Mouse (Mus musculus) heart, embryonic 14.5 days (tissue): ENCODE data around the gene Pvalb. TPM values are rescaled to one million over a fixed set of nuclear protein-coding genes. Genes with fewer than 3 reads are reported as not detected.

Source experiments
- ATAC-seq: fragments of 200-750 bp; cut with Nextera tagmentation; 2 replicates; pipeline ENCODE4 v1.8.0; 2017; ENCODE audit warnings: low read depth, moderate TSS enrichment; ENCODE audit not compliant: insufficient number of reproducible peaks, insufficient read depth, low FRiP score
- H3K27ac ChIP-seq, 2 experiments: fragments of 200-500 bp in 1 of 2; fragments of 300-500 bp in 1 of 2; sonication (generic) in 1 of 2; replicated peaks in 1 of 2; 2 replicates each; pipeline ENCODE4 v1.5.1; 2012 to 2014; ENCODE audit warnings: low read depth in 2 of 2, low read length in 2 of 2, control low read depth in 1 of 2, mild to moderate bottlenecking in 1 of 2, mixed read lengths in 1 of 2; ENCODE audit not compliant: control insufficient read depth in 1 of 2, insufficient read depth in 1 of 2
- H3K27me3 ChIP-seq: fragments of 300-500 bp; sonication (generic); 2 replicates; pipeline ENCODE4 v1.6.1; 2014; ENCODE audit warnings: mild to moderate bottlenecking, low read length, control low read depth; ENCODE audit not compliant: control insufficient read depth, insufficient read depth
- H3K36me3 ChIP-seq: fragments of 300-500 bp; sonication (generic); 2 replicates; pipeline ENCODE4 v1.6.1; 2014; ENCODE audit warnings: mild to moderate bottlenecking, control low read depth, low read length, mixed read lengths; ENCODE audit not compliant: control insufficient read depth, insufficient read depth
- H3K4me1 ChIP-seq, 2 experiments: fragments of 200-500 bp in 1 of 2; fragments of 300-500 bp in 1 of 2; sonication (generic) in 1 of 2; 2 replicates each; pipeline ENCODE4 v1.6.1; 2012 to 2014; ENCODE audit warnings: low read length in 2 of 2, control low read depth in 1 of 2, mixed read lengths in 1 of 2; ENCODE audit not compliant: control insufficient read depth in 2 of 2, insufficient read depth in 2 of 2
- H3K4me2 ChIP-seq: fragments of 300-500 bp; sonication (generic); 2 replicates; pipeline ENCODE4 v1.6.1; 2014; ENCODE audit warnings: mild to moderate bottlenecking, low read length
- H3K4me3 ChIP-seq, 2 experiments: fragments of 200-500 bp in 1 of 2; fragments of 300-500 bp in 1 of 2; sonication (generic) in 1 of 2; 2 replicates each; pipeline ENCODE4 v1.5.1; 2012 to 2014; ENCODE audit warnings: low read length in 2 of 2, mild to moderate bottlenecking in 2 of 2, control low read depth in 1 of 2, low read depth in 1 of 2, moderate library complexity in 1 of 2; ENCODE audit not compliant: control insufficient read depth in 1 of 2, insufficient read depth in 1 of 2
- H3K9ac ChIP-seq: fragments of 300-500 bp; sonication (generic); 2 replicates; pipeline ENCODE4 v1.6.1; 2014; ENCODE audit warnings: mild to moderate bottlenecking, low read length
- H3K9me3 ChIP-seq: fragments of 300-500 bp; sonication (generic); 2 replicates; pipeline ENCODE4 v1.6.1; 2016; ENCODE audit warnings: low read length, control low read depth; ENCODE audit not compliant: control insufficient read depth
- WGBS: fragments of 180-500 bp; shearing (Covaris S2); extraction: QIAGEN DNeasy Blood & Tissue Kit; methylation state at CpG from one replicate; pipeline ENCODE4 v1.1.7; 2014; 5-methylcytosine and 5-hydroxymethylcytosine counted together
- polyA plus RNA-seq: library from polyadenylated mRNA; unstranded; fragments of >200 nt; fragmentation: Nextera tagmentation; extraction: Ambion mirVana; gene quantifications from 2 replicates; pipeline ENCODE4 v1.2.1, GENCODE M21; 2014

Gene Pvalb
- 0.71 and 1.7 TPM in 2 replicates for polyA plus RNA-seq

DNA sequence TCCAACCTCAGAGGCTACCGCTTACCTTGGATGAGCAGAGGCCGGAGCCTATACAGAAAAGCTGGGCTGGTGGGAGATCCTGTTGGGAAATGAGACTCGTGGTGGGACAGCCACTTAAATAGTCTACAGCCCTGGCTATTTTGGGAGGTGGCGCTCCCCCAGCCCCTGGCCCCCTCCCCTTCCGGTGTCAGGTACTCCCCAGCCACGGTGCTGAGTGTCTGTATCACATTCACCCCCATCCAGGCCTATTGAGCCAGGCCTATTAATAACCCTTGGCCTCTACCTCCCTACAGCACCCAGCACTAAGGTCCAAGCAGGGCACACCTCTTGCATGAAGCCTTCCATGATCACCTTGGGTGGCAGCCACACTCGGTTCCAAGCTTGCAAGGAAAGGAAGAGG lies at the start of gene Pvalb:
Gene Pvalb, minus strand, starts transcription at position 89 of the 400 bp plus-strand sequence.
- Histone ChIP-seq H3K36me3 (no peaks in the 10 kb centered on the region), H3K4me3 (no peak within 1 kb of the TSS), H3K9ac (no peak within 1 kb of the TSS), H3K27me3 (peaks cover 55% of the 10 kb centered on the region), H3K4me2 (no peak within 1 kb of the TSS), H3K27ac (no peak within 1 kb of the TSS), H3K9me3 (peaks cover 4% of the 10 kb centered on the region; the same call in 1 of the 2 replicates), H3K4me1 (peaks cover 0 to 10% of the 10 kb centered on the region in 2 experiments; a peak in 3 of 4 replicates)
- 74% methylated on average over 7 of the region's 7 CpGs for WGBS
- no peak for ATAC-seq

DNA sequence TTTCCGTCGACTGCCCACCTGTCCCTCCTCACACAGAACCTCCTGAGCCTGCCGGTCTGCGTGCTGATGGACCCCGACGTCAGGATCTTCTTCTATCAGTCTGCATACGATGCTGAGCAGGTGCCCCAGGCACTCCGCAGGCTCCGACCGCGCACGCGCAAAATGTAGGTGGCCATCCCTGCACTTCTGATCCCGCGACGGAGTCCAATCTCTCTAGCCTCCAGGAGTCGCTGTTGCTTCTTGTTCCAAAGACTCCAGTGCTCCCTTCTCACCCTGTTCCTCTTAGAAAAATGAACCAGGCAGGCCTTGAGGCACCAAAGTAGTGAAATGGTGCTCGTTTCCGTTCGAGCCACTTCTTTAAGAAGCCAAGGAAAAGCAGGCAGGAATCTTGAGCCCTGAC lies 48.6 kb upstream of the Pvalb start:
- H3K27me3 ChIP-seq = peaks cover 18% of the 10 kb centered on the region
- H3K4me1 ChIP-seq = no peaks in the 10 kb centered on the region; a peak in 1 of 4 replicates
- no peak overlapping the region for H3K4me2 ChIP-seq
- H3K9me3 ChIP-seq = no peaks in the 10 kb centered on the region
- 19% methylated on average over 20 of the region's 20 CpGs for WGBS
- H3K27ac ChIP-seq = no peak overlapping the region
- no peak for ATAC-seq
- no peak overlapping the region for H3K9ac ChIP-seq
- no peak overlapping the region for H3K4me3 ChIP-seq
- no peaks in the 10 kb centered on the region for H3K36me3 ChIP-seq

DNA sequence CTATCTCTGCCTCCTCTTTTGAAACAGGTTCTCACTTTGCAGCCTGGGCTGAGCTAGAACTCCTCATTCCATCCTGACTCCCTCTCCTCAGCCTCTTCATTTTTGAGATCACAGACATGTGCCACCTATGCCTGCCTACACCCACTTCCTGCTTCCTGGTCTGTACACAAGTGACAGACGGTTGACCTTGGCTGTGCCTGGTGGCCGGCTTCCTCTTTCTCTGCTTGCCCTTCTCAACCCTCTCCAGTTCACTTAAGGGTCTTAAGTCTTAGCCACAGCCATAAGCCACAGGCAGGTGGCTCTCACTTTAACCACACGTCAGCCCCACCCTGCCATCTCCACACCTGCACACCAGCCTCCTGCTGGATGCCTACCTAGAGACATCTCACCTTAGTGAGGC lies 42.2 kb upstream of the Pvalb start:
- H3K27ac ChIP-seq = no peak overlapping the region
- H3K4me1 ChIP-seq = peaks cover 10 to 19% of the 10 kb centered on the region in 2 experiments
- H3K4me2 ChIP-seq = no peak overlapping the region
- no peaks in the 10 kb centered on the region for H3K36me3 ChIP-seq
- 52% methylated on average over 3 of the region's 3 CpGs for WGBS
- no peaks in the 10 kb centered on the region; the same call in 1 of the 2 replicates for H3K27me3 ChIP-seq
- no peak overlapping the region for H3K4me3 ChIP-seq
- H3K9me3 ChIP-seq = no peaks in the 10 kb centered on the region
- H3K9ac ChIP-seq = no peak overlapping the region
- no peak for ATAC-seq

DNA sequence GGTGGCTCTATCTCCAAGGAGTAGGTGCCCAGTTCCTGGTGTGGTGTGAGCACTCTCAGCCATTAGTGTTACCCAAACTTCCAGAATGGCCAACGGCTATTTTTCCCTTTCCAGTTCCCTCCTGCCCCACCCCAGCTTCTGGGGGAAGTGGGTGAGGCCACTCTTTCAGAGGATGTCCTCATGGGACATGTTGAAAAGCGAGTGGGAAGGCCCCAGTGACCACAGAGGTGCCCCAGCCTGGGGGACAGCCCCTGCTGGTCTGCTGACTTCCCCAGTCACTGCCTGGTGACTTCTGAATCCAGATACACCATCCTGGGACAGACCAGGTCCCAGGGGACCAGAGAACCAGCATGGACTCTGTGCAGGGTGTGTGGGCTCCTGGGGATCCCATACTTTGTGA lies 41.5 kb upstream of the Pvalb start:
- Histone ChIP-seq H3K4me1 (peaks cover 12 to 24% of the 10 kb centered on the region in 2 experiments), H3K27ac (no peak overlapping the region), H3K9me3 (no peaks in the 10 kb centered on the region), H3K4me2 (no peak overlapping the region), H3K9ac (no peak overlapping the region), H3K4me3 (no peak overlapping the region), H3K27me3 (no peaks in the 10 kb centered on the region; the same call in 1 of the 2 replicates), H3K36me3 (no peaks in the 10 kb centered on the region)
- no peak for ATAC-seq
- 65% methylated on average over 2 of the region's 2 CpGs for WGBS

DNA sequence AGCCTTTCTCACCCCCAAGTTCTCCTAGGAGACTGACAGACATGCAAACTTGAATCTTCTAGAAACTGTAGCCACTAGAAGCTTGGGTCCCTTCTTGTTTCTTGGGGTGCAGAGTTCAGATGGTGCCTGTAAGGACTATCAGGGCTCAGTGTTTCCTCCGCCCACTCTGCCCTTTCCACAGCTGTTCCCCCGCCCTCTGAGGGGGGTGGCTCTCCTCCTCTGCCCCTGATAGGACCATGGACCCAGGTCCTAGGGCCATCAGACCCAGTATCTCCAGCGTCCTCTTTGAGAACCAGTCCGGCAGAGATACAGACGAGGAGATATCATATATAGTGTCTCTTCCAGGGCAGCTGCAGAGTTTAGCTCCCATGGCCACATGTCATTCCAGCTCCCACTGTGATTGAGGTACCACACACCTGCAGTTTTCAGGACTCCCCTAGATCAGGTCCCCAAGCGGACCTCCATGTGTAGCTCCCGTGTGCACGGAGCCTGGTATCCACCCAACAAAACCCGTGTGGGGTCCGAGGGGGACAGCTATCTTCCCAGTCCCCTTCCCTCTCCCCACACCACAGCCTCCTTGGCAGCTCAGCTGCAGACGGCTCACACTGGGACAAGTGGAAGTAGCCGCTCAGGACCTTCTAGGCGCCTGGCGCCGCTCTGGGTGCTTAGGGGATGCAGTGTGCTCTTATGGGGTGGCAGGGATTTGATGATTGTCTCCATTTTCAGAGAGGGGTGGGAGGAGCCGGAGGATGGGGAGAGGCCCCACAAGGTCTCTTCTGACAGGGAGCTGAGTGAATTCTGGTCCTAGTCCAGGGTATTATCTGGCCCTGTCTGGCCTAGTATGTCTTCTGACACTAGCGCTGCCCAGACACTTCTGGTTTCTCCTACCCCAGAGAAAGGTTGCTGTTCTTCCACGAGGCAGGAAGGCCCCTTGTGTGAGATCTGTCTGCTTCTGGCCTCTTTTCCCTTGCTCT lies 40.2 kb upstream of the Pvalb start:
- Histone ChIP-seq H3K36me3 (no peaks in the 10 kb centered on the region), H3K9me3 (no peaks in the 10 kb centered on the region), H3K4me1 (peaks cover 12 to 24% of the 10 kb centered on the region in 2 experiments), H3K27me3 (no peaks in the 10 kb centered on the region; the same call in 1 of the 2 replicates), H3K27ac (no peak overlapping the region), H3K4me3 (no peak overlapping the region), H3K9ac (no peak overlapping the region), H3K4me2 (no peak overlapping the region)
- WGBS = 58% methylated on average over 18 of the region's 18 CpGs
- ATAC-seq = no peak

DNA sequence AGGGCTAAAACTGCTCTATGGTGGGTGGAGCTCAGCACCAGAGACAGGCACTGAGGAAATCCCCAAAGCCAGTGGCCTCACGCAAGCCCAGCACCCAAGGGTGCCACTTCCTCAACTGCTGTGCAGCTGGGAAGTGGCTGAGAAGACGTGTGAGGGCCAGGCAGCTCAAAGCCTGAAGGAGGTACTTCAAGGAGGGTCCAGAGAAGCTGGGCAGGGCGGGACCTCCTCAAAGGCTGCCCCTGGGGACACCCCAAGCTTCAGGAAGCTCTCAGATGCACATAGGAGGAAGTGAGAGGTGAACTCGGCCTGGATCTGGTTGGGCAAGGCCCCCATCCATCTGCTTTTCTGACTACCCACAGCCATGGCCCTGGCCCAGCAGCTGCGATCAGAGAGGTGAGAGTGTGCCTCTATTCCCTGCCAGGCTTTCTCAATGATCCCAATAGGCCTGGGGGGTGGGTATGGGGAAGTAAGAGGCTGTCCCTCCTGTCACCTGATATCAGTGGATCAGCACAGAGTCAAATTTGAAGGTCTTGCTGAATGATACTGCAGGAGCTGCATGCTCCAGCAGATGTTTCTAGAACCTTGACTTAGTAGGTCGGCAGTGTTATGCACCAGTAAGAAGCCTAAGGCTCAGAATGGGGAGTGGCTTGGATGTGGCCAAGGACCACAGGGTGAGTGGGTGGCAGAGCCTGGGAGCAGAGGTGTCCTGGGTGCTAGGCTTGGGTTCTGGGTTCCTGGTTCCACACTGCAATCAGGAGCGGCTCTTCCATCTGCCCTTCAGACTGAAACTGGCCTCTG lies 38.7 kb upstream of the Pvalb start, which contains the start of gene Ncf4:
Gene Ncf4, plus strand, starts transcription at position 107 of the 798 bp plus-strand sequence.
- WGBS = 68% methylated on average over 7 of the region's 7 CpGs
- Histone ChIP-seq H3K36me3 (no peaks in the 10 kb centered on the region), H3K4me3 (no peak within 1 kb of the TSS), H3K27me3 (no peaks in the 10 kb centered on the region; the same call in 1 of the 2 replicates), H3K27ac (no peak within 1 kb of the TSS; a peak in 1 of 4 replicates), H3K9ac (no peak within 1 kb of the TSS), H3K4me1 (peaks cover 12 to 24% of the 10 kb centered on the region in 2 experiments), H3K4me2 (no peak within 1 kb of the TSS), H3K9me3 (no peaks in the 10 kb centered on the region)
- no peak for ATAC-seq

DNA sequence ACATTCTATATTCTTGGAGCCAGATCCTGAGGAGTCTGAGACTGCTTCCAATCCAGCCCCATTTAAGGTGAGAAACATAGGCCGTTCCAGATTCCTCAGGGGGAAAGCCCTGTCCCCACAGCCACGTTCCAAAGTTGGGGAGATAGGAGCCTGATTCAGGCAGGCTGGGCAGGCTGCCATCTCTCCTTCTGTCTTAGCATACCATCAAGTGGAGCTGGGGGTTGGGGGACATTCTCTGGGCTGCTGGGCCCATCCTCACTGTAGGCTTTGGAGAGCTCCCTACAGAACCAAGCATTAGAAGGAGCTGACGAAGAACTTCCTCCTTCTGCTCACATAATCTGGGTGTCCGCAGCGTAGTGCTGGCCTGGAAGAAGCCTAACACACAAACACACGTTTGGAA lies 37.6 kb upstream of the Pvalb start:
- WGBS = 44% methylated on average over 6 of the region's 6 CpGs
- peaks cover 12 to 24% of the 10 kb centered on the region in 2 experiments for H3K4me1 ChIP-seq
- H3K4me3 ChIP-seq = no peak overlapping the region
- no peaks in the 10 kb centered on the region for H3K36me3 ChIP-seq
- H3K27me3 ChIP-seq = no peaks in the 10 kb centered on the region; the same call in 1 of the 2 replicates
- H3K9me3 ChIP-seq = no peaks in the 10 kb centered on the region
- H3K9ac ChIP-seq = no peak overlapping the region
- no peak for ATAC-seq
- no peak overlapping the region; a peak in 1 of 4 replicates for H3K27ac ChIP-seq
- no peak overlapping the region for H3K4me2 ChIP-seq
